Mouse (Mus musculus): ENCODE data around the gene Gm281.

Gene Gm281

DNA sequence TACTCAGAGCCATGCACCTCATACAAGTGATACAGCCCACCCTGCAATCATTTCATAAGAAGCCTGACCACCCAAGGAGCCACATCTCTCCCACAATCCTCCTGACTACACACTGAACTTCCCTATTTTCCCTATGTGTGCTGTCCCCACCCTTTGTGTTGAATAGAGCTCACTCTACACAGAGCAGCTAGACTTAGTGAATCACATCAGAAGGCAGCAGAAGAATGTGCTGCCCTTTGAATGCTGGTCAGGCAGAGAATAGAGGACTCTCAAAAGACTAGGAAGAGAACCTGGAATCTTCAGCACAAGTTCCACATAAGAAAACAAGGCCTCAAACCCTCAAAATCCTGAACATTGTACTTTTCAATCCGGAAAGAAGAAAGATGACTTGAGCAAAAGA is 7.8 kb downstream of the Gm281 start:
- Histone ChIP-seq H3K9me3 (ENCODE audit: low read length) (peaks cover 36% of the 10 kb centered on the region), H3K36me3 (ENCODE audit: insufficient read depth, low read length) (peaks cover 22% of the 10 kb centered on the region), H3K27me3 (ENCODE audit: insufficient read depth, low read length) (no peaks in the 10 kb centered on the region), H3K4me1 (replicated peaks; ENCODE audit: low read depth, low read length) (peaks cover 21% of the 10 kb centered on the region), H3K4me3 (replicated peaks; ENCODE audit: low read length) (no peak overlapping the region)
- 0 out of 2 replicates have a peak, but pooled peaks have one; percentile 42 for TF ChIP-seq NANOG (IDR thresholded peaks at IDR 0.05; ENCODE audit: borderline replicate concordance, low read length)
- no peak for TF ChIP-seq POU5F1 (IDR thresholded peaks at IDR 0.05; ENCODE audit: borderline replicate concordance, low read length)
- TF ChIP-seq CTCF (conservative IDR thresholded peaks at IDR 0.05; ENCODE audit: low read length) = no peak

DNA sequence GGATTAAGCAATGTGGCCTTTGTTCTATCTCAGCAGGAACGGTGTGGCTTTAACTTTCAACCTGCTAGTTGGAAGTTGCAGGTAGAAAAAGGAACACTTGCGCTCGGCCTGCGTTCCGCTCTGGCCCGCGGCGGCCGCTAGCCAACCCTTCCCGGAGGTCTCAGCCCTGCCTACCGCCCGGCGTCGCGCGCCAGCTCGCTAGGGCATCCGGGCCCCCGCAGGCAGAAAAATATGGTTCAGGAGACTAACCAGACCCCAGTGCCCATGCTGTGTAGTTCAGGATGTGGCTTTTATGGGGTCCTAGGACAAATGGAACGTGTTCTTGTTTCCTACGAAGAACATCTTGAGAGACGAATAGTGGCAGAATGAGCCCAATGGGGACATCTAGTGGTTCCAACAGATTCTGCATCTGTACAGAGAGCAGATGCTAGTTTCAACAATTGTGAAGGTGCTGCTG is 12.6 kb downstream of the Gm281 start:
- peak overlapping the region; percentile 59 for H3K4me3 ChIP-seq (replicated peaks; ENCODE audit: low read length)
- no peaks in the 10 kb centered on the region for H3K27me3 ChIP-seq (ENCODE audit: insufficient read depth, low read length)
- peaks cover 19% of the 10 kb centered on the region; the same call in 1 of the 2 replicates for H3K9me3 ChIP-seq (ENCODE audit: low read length)
- peaks cover 26% of the 10 kb centered on the region for H3K4me1 ChIP-seq (replicated peaks; ENCODE audit: low read depth, low read length)
- H3K36me3 ChIP-seq (ENCODE audit: insufficient read depth, low read length) = peaks cover 8% of the 10 kb centered on the region
- TF ChIP-seq POU5F1 (IDR thresholded peaks at IDR 0.05; ENCODE audit: borderline replicate concordance, low read length) (no peak), CTCF (conservative IDR thresholded peaks at IDR 0.05; ENCODE audit: low read length) (peak; percentile 35), NANOG (IDR thresholded peaks at IDR 0.05; ENCODE audit: borderline replicate concordance, low read length) (no peak)

DNA sequence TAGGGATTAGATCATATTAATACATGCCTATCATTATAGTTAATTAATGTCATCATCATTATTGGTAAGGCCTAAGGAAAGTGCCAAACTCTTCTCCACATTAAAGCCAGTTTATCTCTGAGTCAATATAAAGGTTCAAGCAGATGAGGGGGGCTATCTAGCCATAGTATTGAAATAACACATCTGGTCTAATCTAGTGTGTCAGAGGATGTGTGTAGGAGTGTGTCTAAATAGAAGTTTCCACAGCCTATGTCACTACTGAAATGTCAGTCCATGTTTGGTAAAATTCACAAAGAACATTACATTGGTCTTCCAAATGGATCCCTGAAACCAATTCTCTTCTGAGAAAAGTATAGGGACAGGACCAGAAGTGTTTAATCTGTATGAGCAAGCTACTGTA is 19.1 kb downstream of the Gm281 start:
- no peak for TF ChIP-seq POU5F1 (IDR thresholded peaks at IDR 0.05; ENCODE audit: borderline replicate concordance, low read length)
- no peak for TF ChIP-seq CTCF (conservative IDR thresholded peaks at IDR 0.05; ENCODE audit: low read length)
- no peak for TF ChIP-seq NANOG (IDR thresholded peaks at IDR 0.05; ENCODE audit: borderline replicate concordance, low read length)
- Histone ChIP-seq H3K36me3 (ENCODE audit: insufficient read depth, low read length) (no peaks in the 10 kb centered on the region), H3K4me3 (replicated peaks; ENCODE audit: low read length) (no peak overlapping the region), H3K27me3 (ENCODE audit: insufficient read depth, low read length) (no peaks in the 10 kb centered on the region), H3K4me1 (replicated peaks; ENCODE audit: low read depth, low read length) (0 out of 2 replicates have a peak, but pooled peaks cover under 1% of the 10 kb centered on the region), H3K9me3 (ENCODE audit: low read length) (no peaks in the 10 kb centered on the region)

DNA sequence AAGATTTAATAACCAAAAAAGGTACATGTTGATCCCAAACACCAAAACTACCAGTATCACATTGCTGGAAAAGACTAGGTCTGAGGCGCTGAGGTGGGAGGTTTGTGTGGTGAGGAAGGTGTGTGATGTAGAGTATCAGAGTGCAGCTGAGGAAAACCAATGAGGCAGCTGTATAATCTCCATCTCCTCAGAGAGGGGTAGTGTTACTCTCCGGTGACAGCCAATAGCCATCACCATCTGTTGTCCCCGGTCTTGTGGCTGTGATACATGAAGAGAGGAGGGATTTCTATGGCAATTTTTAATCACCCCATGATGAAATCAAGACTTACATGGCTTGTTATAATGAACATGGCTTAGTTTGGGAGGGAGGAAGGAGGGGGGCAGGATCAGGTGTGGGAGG is 20.5 kb downstream of the Gm281 start:
- no peak overlapping the region for H3K4me3 ChIP-seq (replicated peaks; ENCODE audit: low read length)
- TF ChIP-seq CTCF (conservative IDR thresholded peaks at IDR 0.05; ENCODE audit: low read length) (no peak), POU5F1 (IDR thresholded peaks at IDR 0.05; ENCODE audit: borderline replicate concordance, low read length) (no peak), NANOG (IDR thresholded peaks at IDR 0.05; ENCODE audit: borderline replicate concordance, low read length) (no peak)
- no peaks in the 10 kb centered on the region for H3K27me3 ChIP-seq (ENCODE audit: insufficient read depth, low read length)
- no peaks in the 10 kb centered on the region for H3K9me3 ChIP-seq (ENCODE audit: low read length)
- no peaks in the 10 kb centered on the region for H3K4me1 ChIP-seq (replicated peaks; ENCODE audit: low read depth, low read length)
- H3K36me3 ChIP-seq (ENCODE audit: insufficient read depth, low read length) = no peaks in the 10 kb centered on the region

DNA sequence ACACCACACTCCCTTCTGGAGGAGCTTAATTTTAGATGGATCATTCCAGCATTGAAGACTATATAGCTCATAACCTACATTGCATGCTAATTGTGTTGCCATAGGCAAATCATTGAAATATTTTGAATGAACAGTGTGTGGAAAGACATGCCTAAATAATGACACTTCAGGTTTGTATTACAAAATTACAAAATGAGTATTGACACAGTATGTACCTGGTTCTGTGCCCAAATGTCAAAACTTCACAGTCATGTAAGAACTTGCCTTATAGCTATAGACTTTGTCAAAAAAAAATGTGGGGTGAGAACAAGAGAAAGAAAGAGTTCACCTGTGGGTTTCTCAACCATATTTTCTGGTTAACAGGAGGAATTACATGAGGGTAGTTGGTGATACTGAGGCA is 52.9 kb downstream of the Gm281 start:
- no peaks in the 10 kb centered on the region for H3K36me3 ChIP-seq (ENCODE audit: insufficient read depth, low read length)
- no peak overlapping the region for H3K4me3 ChIP-seq (replicated peaks; ENCODE audit: low read length)
- no peak for TF ChIP-seq NANOG (IDR thresholded peaks at IDR 0.05; ENCODE audit: borderline replicate concordance, low read length)
- no peak for TF ChIP-seq POU5F1 (IDR thresholded peaks at IDR 0.05; ENCODE audit: borderline replicate concordance, low read length)
- TF ChIP-seq CTCF (conservative IDR thresholded peaks at IDR 0.05; ENCODE audit: low read length) = no peak
- H3K9me3 ChIP-seq (ENCODE audit: low read length) = no peaks in the 10 kb centered on the region
- no peaks in the 10 kb centered on the region for H3K27me3 ChIP-seq (ENCODE audit: insufficient read depth, low read length)
- no peaks in the 10 kb centered on the region for H3K4me1 ChIP-seq (replicated peaks; ENCODE audit: low read depth, low read length)

DNA sequence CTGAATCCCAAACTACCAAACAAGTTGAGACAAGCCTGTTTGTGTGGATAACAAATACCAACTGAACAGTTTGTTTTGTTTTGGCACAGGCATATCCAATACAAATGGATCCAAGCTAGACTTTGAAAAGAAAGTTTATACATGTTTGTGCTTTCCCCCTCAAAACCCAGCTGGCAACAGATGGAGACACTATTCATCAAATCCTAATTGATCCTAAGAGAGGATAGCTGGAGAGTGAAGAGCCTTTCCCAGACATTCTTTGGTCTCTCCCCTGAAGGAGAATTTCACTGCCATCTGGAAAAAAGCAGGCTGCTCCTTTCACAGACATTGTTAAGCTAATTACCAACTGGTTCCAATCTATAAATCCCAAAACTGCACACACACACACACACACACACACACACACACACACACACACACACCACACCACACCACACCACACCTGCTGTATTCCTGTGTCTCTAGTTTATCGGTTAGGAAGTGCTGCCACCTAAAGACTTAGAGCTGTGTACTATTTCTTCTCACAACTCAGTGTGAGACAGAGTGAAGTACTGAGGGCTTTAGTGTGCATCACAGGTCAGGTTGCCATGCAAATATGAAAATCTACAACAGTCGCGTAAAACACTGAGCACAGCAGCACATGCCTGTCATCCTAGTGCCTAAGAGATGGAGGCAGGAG is 101.3 kb downstream of the Gm281 start:
- Histone ChIP-seq H3K36me3 (ENCODE audit: insufficient read depth, low read length) (no peaks in the 10 kb centered on the region), H3K4me1 (replicated peaks; ENCODE audit: low read depth, low read length) (0 out of 2 replicates have a peak, but pooled peaks cover 5% of the 10 kb centered on the region), H3K9me3 (ENCODE audit: low read length) (no peaks in the 10 kb centered on the region), H3K4me3 (replicated peaks; ENCODE audit: low read length) (no peak overlapping the region), H3K27me3 (ENCODE audit: insufficient read depth, low read length) (no peaks in the 10 kb centered on the region)
- TF ChIP-seq POU5F1 (IDR thresholded peaks at IDR 0.05; ENCODE audit: borderline replicate concordance, low read length) = no peak
- TF ChIP-seq CTCF (conservative IDR thresholded peaks at IDR 0.05; ENCODE audit: low read length) = no peak
- no peak for TF ChIP-seq NANOG (IDR thresholded peaks at IDR 0.05; ENCODE audit: borderline replicate concordance, low read length)

DNA sequence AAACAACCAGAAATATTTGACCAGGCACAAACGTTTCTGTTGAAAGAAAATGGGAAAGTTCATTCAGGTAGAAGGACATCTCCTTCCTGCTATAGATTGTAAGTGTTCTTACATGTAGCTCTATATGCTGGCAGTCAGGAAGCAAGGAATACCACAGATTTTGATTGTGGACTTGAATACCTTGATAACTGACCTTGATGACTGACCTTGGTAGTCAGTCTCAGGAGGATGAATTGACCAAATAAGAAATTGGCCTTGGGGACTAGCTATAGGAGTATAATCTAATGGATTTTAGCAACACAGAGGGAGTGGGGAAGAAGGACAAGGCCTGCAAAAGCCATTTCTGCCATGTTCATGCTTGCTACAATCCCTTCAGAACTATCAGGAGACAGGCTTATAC is 123.8 kb downstream of the Gm281 start:
- H3K27me3 ChIP-seq (ENCODE audit: insufficient read depth, low read length) = no peaks in the 10 kb centered on the region

DNA sequence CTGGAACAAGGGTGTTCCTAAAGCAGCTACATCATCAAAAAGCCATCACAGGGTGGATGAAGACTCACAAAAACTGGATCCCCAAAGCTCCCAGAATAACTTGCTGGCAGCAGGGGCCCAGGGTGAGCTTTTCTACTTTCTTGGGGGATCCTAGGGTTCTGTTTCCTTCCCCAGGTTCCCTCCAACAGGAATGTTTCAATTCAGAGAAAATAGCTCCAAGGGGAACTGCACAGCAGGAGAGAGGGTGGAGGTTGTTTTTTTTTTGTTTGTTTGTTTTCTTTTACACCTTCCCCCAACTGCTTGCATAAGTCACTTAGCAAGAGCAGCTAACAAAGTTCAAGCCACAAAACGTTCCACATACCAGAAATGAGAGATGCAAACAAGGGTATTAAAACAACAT is 124.3 kb downstream of the Gm281 start:
- Histone ChIP-seq H3K9me3 (ENCODE audit: low read length) (peaks cover 15% of the 10 kb centered on the region), H3K36me3 (ENCODE audit: insufficient read depth, low read length) (no peaks in the 10 kb centered on the region), H3K4me1 (replicated peaks; ENCODE audit: low read depth, low read length) (peaks cover 34% of the 10 kb centered on the region), H3K27me3 (ENCODE audit: insufficient read depth, low read length) (no peaks in the 10 kb centered on the region), H3K4me3 (replicated peaks; ENCODE audit: low read length) (no peak overlapping the region)
- no peak for TF ChIP-seq CTCF (conservative IDR thresholded peaks at IDR 0.05; ENCODE audit: low read length)
- no peak for TF ChIP-seq NANOG (IDR thresholded peaks at IDR 0.05; ENCODE audit: borderline replicate concordance, low read length)
- no peak for TF ChIP-seq POU5F1 (IDR thresholded peaks at IDR 0.05; ENCODE audit: borderline replicate concordance, low read length)

More for the DNA sequence above, 123.8 kb downstream of the Gm281 start:
- no peaks in the 10 kb centered on the region for H3K36me3 ChIP-seq (ENCODE audit: insufficient read depth, low read length)
- H3K4me3 ChIP-seq (replicated peaks; ENCODE audit: low read length) = no peak overlapping the region
- H3K4me1 ChIP-seq (replicated peaks; ENCODE audit: low read depth, low read length) = peaks cover 33% of the 10 kb centered on the region
- H3K9me3 ChIP-seq (ENCODE audit: low read length) = peaks cover 15% of the 10 kb centered on the region
- TF ChIP-seq NANOG (IDR thresholded peaks at IDR 0.05; ENCODE audit: borderline replicate concordance, low read length) = no peak
- no peak for TF ChIP-seq POU5F1 (IDR thresholded peaks at IDR 0.05; ENCODE audit: borderline replicate concordance, low read length)
- no peak for TF ChIP-seq CTCF (conservative IDR thresholded peaks at IDR 0.05; ENCODE audit: low read length)

Data from E14TG2a.4 (cell line).